Mouse (Mus musculus) lung, postnatal 0 days (tissue): ENCODE measurements around the gene Ythdc1.

ENCODE experiments used
- CTCF ChIP-seq: IDR thresholded peaks from 2 replicates; pipeline ENCODE4 v1.5.1; 2016; ENCODE audit warnings: antibody characterized with exemption, mild to moderate bottlenecking
- EP300 ChIP-seq: IDR thresholded peaks from 2 replicates; pipeline ENCODE4 v1.6.1; 2016; ENCODE audit warnings: antibody characterized with exemption, mild to moderate bottlenecking, control low read depth

- TF ChIP-seq CTCF = no peak
- TF ChIP-seq EP300 = no peak
These were observed 11.8 kb upstream of the Ythdc1 start for GRCm38 (mm10) chr5:86792249-86792648.
